Mouse (Mus musculus): ENCODE data around the gene Noct.

DNA sequence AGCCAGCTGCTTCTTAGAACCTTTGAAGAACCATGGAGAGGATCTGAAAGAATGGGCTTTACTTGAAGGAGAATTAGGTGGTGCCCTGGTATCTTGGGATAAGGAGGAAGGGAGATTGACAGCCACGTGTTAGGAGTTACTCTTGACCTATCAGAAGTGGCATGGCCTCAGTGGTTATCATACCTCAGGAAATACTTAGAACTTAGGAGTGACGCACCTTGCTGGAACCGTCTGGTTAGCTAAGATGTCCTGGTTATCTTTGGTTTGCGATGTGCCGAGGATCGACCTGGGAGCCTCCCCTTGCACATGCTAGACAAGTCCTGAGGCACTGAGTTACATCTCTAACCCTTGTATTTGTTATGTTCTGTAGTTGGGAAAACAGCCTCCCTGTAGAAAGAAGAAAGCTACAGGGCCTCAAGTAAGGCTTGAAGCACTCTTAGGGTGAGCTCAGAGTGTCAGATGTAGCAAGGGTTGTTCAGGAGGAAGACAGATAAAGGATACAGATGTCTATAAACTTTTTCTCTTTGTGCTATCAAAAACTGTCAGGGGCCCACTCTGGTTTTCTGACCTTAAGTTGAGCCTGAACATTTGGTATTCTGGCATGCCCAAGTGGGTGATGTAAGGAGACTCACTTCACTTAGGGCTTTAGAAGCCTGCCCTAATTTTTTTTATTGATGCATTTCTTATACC, 6.0 kb downstream of the Noct start:
- TF ChIP-seq POLR2A (IDR thresholded peaks at IDR 0.05; ENCODE audit: insufficient read depth, low read depth, low read length) = no peak
- no peak for TF ChIP-seq CTCF (IDR thresholded peaks at IDR 0.05; ENCODE audit: insufficient read depth, low read depth, low read length)
